In the genomic region with DNA sequence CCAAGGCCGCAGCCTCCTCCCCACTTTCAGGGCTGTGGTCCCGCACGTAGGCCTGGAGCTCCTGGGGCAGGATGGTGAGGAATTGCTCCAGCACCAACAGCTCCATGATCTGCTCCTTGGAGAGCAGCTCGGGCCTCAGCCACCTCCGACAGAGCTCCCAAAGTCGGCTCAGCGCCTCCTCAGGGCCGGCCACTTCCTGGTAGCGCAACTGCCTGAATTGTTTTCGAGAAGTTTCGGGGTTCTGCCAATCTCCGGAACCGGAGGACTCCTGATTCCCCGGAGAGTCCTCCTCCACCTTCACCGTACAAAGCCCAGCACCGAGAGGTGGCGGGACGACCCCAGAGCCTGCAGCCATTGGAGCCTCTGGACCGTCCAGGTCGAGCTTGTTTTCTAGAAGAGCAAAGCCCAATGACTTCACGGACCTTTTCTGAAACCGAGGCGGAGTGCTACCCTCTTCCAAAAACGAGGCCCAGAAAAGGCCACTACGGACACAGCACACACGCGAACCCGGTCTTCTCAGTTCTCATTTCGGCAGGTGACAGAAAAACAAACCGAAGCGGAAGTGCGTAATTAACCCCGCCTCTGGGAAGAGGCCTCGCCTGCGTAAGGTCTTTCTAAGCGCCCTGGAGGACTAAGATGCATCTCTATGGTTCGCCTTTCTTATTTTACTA, we compare ENCODE assay signal across 8 mouse cellular contexts. TPM values are rescaled to one million over a fixed set of nuclear protein-coding genes. Genes with fewer than 3 reads are reported as not detected.
DNase-seq lines count a peak whose midpoint lies in the region; ATAC-seq lines count a peak whose summit lies in the region.

A gene (minus strand): TSS at position 548 of the 671 bp plus-strand sequence.

- peak within 1 kb of the TSS; percentile 88 for H3K4me2 ChIP-seq in hindbrain, embryonic 12.5 days (replicated peaks)

- peak within 1 kb of the TSS; percentile 60 for H3K27ac ChIP-seq in hindbrain, embryonic 12.5 days

- H3K4me1 ChIP-seq in hindbrain, embryonic 12.5 days = peaks cover 27% of the 10 kb centered on the region

- no peaks in the 10 kb centered on the region for H3K9me3 ChIP-seq in hindbrain, embryonic 12.5 days (replicated peaks)

- peak within 1 kb of the TSS; percentile 74 for H3K9ac ChIP-seq in hindbrain, embryonic 12.5 days

- H3K4me3 ChIP-seq in hindbrain, embryonic 12.5 days = peak within 1 kb of the TSS; percentile 68

- no peaks in the 10 kb centered on the region; the same call in 1 of the 2 replicates for H3K36me3 ChIP-seq in hindbrain, embryonic 12.5 days

- WGBS in hindbrain, embryonic 12.5 days = 3% methylated on average over 37 of the region's 37 CpGs

- no peak for ATAC-seq in hindbrain, embryonic 12.5 days (ENCODE audit: low FRiP score)

- no peaks in the 10 kb centered on the region for H3K27me3 ChIP-seq in hindbrain, embryonic 12.5 days

- DNase-seq in R1 (ENCODE audit: low read depth, low spot score) = peak; percentile 93
- DNase-seq in cerebellum, adult 9-11 months = peak; percentile 83
- peak; percentile 55 to 83 for DNase-seq in frontal cortex, adult 2 months (ENCODE audit: extremely low spot score in 1 of 2, low spot score in 1 of 2)
- peak; percentile 41 to 57 for DNase-seq in layer of hippocampus, postnatal 25 days (ENCODE audit: extremely low spot score in 1 of 2, low spot score in 1 of 2)
- DNase-seq in lung, postnatal 25 days (ENCODE audit: low spot score) = peak; percentile 88
- peak; percentile 76 for DNase-seq in retina, adult 2 months (ENCODE audit: low read depth, low spot score)
- peak; percentile 74 for DNase-seq in thymus, postnatal 25 days

RNA-seq across cellular contexts. Expression of the gene that starts here (rescaled TPM):
- polyA plus RNA-seq in frontal cortex, adult 2 months (2012; rRNA removed) = 6.6 and 8.5 TPM in 2 replicates
- 10.5 and 11.3 TPM in 2 replicates for polyA plus RNA-seq in hindbrain, embryonic 12.5 days (2016; fragmentation: Nextera tagmentation; extraction: Ambion mirVana)
- total RNA-seq in layer of hippocampus, postnatal 25 days (2021) = 10 to 100 TPM; 11.1 to 13.8 TPM
